Mouse (Mus musculus) cerebellum, postnatal 25 days (tissue): ENCODE data around the gene Zcchc7.
"Not testable (repeated sequence)": the region's sequence is repeated elsewhere in the genome, so short reads cannot be mapped to it uniquely, and the experiment has no call there.

Experiments
- DNase-seq, 2 experiments: peaks; one replicate each; pipeline ENCODE4 v3.0.0; 2021; ENCODE audit warnings: mixed read lengths in 2 of 2

Zcchc7 gene

DNA sequence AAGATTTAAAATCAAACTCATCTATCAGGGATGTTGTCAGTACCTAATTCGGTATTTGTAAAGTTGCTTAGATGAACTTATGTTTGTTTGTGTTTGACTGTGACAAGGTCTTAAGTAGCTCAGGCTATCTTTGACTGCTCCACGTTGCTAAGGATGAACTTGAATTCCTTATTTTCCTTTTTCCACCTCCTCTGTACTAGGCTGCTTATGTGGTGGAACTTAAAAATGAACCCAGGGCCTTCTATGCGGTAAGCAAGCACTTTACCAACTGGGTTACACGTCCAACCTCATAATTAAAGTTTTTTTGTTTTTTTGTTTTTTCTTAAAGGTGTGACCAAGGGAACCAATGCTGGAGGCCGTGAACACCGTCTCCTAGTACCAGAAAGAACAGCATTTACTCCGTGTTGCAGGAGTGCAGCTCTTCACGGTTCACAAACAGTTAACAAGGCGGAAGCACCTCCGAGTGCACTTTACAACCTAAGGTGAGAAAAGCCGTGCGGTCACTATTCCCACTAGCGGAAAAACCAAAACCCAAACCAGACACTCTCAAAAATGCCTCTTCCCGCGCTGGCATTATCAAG lies at the start of gene Zcchc7:
Gene Zcchc7 (plus strand): TSS at position 325 of the 581 bp plus-strand sequence.
- DNase-seq: no peak

DNA sequence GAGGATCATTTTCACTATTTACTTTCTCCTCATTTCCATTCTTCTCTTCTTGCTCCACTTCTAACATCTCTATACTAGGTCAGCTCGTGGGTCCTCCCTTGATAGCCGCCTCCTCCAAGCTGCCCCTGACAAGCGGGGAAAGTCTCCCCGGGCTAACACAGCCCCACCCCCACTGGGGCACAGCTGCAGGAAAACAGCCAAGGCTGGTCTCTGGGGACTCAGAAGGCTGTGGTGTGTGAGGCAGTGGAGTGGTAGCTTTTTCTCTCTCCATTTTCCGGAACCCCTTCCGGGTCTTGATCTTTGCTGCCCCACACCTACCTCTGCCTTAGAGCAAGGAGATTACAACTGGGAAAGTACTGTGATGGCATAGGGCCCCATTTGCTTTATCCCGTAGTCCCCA lies 49.7 kb upstream of the Zcchc7 start:
- DNase-seq: no peak

GRCm38 (mm10) chr4:44706865-44707264 lies 48.8 kb upstream of the Zcchc7 start:
- no peak for DNase-seq

DNA sequence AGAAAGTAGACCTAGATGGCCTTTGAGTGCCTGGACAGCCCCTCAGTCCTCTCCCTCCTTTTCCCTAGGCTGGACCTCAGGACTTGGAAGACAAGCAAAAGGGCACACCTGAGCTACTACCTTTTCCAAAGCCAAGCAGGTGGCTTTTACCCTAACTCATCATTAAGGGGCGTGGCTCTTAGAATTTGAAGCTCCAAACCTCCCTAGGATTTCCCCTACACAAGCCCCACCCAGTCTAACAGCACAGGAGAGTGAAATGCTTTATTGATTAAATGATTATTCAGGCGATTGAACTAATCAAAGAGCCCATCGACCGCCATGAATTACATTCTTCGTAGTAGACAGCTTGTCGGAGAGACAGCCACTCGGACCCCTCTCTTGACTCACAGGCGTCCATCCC lies 47.4 kb upstream of the Zcchc7 start:
- no peak for DNase-seq

- no peak for DNase-seq
Observed at GRCm38 (mm10) chr4:44709091-44709695, 46.5 kb upstream of the Zcchc7 start.

- DNase-seq: no peak
Observed at GRCm38 (mm10) chr4:44709740-44710700, 45.7 kb upstream of the Zcchc7 start, which contains the start of gene Pax5. TSS of gene Pax5 (minus strand) at chr4:44710487.

GRCm38 (mm10) chr4:44710701-44711097 lies 45.0 kb upstream of the Zcchc7 start:
- peak in 1 of 2 experiments; percentile 15 for DNase-seq

DNA sequence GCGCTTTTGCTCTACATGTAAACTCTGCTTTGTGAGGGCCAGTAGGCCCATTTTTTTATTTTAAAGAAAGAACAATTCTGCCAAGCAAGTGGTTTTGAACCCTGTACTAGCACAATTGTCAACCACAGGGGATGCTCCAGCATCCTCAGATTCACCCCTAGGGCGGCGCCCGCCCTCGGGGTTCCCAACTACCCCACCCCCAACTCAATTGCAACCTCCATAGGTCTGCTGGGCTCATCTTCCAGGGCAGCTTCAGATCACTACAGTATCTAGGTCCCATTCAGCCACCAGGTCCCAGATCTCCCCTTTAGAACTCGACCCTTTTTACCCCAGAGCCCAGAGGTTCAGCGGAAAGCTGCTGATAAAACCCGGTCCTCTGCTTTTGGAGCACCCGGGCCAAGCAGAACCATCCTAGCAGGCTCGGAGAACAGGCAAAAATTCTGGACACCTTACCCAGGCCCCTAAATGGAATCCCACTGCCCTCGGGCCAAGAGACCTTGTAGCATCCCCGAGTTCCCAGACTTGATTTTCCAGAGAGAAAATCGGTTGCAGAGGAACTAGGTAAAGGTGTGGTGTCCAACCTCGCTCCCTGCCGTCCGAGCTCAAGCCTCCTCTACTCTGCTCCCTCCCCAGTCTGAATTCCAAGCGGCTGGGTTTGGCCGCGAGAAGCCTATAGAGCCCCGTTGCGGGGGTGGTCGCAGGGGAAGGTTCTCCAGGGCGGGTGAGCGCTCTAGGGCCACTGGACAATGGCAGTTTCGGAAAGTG lies 44.4 kb upstream of the Zcchc7 start:
- no peak for DNase-seq

DNA sequence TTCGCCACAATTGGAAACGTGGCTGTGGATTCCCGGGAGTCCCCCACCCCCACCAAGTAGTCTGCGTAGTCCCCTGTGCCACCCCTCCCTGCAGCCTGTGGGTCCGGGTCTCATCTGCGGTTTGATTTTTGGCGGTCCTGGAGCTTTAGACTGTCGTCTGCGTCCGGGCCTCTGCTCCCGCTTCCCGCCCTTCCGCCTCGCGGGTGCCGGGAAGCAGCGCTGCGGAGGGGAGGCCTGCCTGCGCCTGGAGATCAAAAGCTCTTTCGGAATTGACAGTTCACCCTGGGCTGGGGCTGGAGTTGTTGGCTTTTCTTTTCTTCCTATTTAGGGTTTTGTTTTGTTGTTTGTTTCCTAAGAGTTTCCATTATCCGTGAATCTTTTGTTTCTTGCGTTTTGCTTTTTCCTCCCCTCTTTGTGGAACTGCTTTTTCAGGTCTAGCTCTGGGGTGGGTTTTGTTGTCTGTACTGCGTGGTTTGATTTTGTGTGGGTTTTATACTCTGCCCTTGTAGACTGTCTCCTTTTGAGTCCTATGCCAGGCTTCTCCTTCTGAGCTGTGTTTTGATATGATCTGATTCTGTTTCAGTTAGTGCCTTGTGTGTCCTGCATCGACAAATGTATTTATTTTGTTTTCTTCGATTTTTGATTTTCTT lies 43.5 kb upstream of the Zcchc7 start:
- peak; percentile 16 to 25 for DNase-seq

DNA sequence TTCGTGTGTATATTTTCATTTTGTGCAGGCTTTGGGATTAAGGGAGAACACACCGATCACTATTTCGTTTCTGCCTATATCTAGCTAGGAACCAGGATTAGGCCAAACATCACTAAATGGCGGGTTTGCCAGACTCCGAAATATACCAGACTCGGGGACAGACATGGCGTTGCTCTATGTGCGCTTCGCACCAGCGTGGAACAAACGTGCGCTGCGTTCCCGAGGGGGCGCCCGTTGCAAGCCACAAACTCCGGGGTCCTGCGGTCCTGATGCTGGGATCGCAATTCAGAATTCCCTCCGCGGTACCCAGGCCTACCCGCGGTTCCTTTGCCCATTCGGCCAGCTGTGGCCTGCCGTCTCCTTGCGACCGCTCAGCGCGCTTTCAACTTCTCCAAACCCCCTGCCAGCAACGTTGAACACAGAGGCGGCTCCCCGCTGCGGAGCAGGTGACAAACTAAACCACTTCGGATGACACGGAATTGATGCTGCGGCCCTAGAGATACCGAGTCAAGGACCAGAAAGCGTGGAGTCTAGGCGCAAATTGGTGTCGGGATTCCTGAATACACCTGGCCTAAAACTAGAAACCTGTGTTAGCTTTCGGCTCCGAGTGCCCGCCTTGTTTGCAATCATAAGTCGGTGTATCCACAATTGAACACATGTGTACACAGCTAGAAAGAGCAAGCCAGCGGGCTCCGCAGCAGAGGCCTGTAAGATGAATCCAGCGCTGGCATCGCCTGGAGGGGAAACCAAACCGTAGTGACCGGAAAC lies 42.7 kb upstream of the Zcchc7 start:
- peak; percentile 15 to 50 for DNase-seq

GRCm38 (mm10) chr4:44713554-44714051 lies 42.1 kb upstream of the Zcchc7 start:
- no peak for DNase-seq

GRCm38 (mm10) chr4:44714111-44714621 lies 41.5 kb upstream of the Zcchc7 start:
- no peak for DNase-seq

DNA sequence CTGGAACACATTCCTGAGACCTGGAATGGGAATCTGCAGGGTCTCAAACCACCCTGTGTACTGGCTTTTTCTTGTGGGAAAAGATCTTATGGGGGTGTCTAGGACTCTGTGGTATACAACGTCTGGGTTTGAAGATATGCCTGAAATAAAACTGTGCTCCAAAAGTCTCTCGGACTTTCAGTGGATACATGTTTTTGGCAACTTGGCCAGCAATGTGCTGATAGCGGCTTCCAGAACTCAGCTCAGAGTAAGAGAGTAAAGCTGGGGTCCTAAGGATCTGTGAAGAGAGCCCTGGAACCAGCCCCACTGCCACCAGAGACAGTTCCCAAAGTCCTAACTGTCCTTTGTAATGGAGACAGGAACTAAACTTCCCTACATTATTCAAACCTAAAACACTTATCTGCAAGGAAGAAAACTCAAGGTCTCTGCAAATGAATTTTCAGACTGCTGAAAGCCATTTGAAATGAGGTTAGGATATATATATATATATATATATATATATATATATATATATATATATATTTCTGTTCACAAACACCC lies 40.0 kb upstream of the Zcchc7 start:
- no peak for DNase-seq

- DNase-seq: no peak
Observed at GRCm38 (mm10) chr4:44716391-44716790, 39.3 kb upstream of the Zcchc7 start.

- no peak for DNase-seq
Observed at GRCm38 (mm10) chr4:44717676-44718075, 38.0 kb upstream of the Zcchc7 start.

DNA sequence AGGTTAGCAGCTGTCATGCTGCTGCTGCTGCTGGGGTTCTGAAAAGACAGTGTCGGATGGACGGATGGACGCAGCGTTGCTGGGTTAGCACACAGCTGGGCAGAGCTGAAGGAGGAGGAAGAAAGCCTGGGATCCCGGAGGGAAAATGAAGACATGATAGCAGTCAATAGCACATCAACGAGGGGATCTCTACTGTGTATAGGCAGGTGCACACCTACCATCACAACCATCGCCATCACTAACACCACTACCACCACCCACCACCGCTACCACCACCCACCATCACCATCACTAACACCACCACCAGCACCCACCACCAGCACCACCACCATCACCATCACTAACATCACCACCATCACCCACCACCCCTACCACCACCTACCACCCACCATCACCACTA lies 35.6 kb upstream of the Zcchc7 start:
- no peak for DNase-seq

GRCm38 (mm10) chr4:44721237-44721636 lies 34.4 kb upstream of the Zcchc7 start:
- no peak for DNase-seq

- DNase-seq: no peak
Observed at GRCm38 (mm10) chr4:44740471-44740870, 15.2 kb upstream of the Zcchc7 start.

DNA sequence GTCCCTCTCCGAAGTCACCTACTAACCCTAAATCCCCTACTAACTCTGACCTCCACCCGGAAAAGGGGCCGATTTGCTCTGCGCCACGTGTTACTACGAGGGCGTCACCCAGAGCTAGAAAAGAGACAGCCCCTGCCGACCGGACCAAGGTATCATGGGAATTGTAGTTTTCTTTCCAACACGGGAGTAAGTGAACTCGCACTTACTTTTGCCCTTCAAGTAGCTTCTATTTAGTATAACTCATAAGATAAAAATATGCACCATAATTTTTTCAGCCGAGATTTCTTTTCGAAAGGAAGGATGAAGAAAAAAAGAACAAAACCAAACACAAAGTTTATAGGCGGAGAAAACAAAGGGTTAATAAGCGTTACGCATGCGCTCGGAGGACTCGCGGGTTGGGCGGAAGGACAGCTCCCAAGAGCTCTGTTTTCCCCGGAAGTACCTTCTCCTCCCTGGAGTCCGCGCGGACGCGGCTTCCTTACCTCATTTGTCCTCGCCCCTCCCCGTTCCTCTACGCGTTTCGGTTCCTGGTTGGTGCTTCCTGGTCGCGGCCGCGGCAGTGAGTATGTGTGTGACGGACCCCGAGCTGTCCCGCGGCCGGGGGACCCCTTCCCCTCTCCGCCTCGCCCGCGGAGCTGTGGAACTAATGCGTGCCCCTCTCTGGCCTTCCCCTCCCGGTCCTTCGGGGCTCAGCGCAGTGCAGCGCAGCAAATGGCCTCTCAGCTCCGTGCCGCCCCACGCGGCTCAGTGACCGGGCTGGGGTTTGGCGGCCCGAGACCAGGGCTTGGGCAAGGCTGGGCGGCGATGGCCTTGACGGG lies 666 bp downstream of the Zcchc7 start:
- peak; percentile 89 to 92 for DNase-seq

- DNase-seq: not testable (repeated sequence)
Observed at GRCm38 (mm10) chr4:44757131-44757530, 1.5 kb downstream of the Zcchc7 start.
